In the genomic region with DNA sequence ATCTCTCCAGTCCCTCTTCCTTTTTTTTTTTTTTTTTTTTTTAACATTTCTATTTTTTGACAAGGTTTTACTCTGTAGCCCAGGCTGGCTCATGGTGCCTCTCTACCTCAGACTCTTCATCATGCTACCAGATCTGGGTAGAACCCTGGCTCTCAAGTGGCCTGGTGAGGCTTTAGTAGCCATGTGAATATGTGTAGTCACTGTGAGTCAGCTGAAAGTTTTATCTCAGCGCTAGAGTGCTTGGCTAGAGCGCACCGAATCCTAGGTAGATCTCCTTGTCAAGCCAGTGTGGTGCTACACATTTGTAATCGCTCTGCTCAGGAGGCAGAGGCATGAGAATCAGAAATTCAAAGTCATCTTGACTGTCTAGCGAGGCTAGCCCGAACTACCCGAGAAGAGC, we compare ENCODE assay signal across 19 mouse cellular contexts. TPM values are rescaled to one million over a fixed set of nuclear protein-coding genes. Genes with fewer than 3 reads are reported as not detected.
DNase-seq lines count a peak whose midpoint lies in the region; ATAC-seq and TF ChIP-seq lines count a peak whose summit lies in the region.
"Had no signal": no experiment of that assay in that cellular context is flagged by ENCODE, and none has a peak within 500 bp of the region (broad histone marks: within the 10 kb centered on the region; RNA-seq: fewer than 3 reads in every experiment).

No protein-coding gene starts in this region.

- H3K4me2 ChIP-seq in liver, embryonic 15.5 days, result no peak overlapping the region
- H3K4me2 ChIP-seq: heart, embryonic 15.5 days had no signal

- DNase-seq in 416B (ENCODE audit: low read depth) (peak; percentile 37), G1E (ENCODE audit: low spot score) (no peak)
- DNase-seq in kidney, postnatal 14 days, result no peak
- DNase-seq in natural killer cell, adult 2 months (ENCODE audit: low spot score in 2 of 2), result no peak
- no peak for DNase-seq in frontal cortex, adult 2 months (ENCODE audit: extremely low spot score in 1 of 2, low spot score in 1 of 2)
- DNase-seq: cerebellum, adult 9-10 months; heart, postnatal 4 days; lung, adult 2 months; thymus, postnatal 14 days had no signal

- peaks cover 16% of the 10 kb centered on the region; the same call in 1 of the 2 replicates for H3K27me3 ChIP-seq in G1E (ENCODE audit: insufficient read depth, low read length)
- H3K27me3 ChIP-seq in liver, embryonic 15.5 days, result 0 out of 2 replicates have a peak, but pooled peaks cover 4% of the 10 kb centered on the region
- H3K27me3 ChIP-seq: heart, embryonic 15.5 days had no signal

- H3K27ac ChIP-seq in liver, embryonic 15.5 days (replicated peaks), result peak overlapping the region; percentile 72
- H3K27ac ChIP-seq: embryonic facial prominence, embryonic 10.5 days; heart, embryonic 15.5 days; hindbrain, postnatal 0 days; kidney, postnatal 0 days had no signal

- H3K9me3 ChIP-seq in G1E (replicated peaks), result no peaks in the 10 kb centered on the region
- no peaks in the 10 kb centered on the region for H3K9me3 ChIP-seq in liver, embryonic 15.5 days (replicated peaks)
- H3K9me3 ChIP-seq: embryonic facial prominence, embryonic 10.5 days; heart, embryonic 15.5 days had no signal

- H3K36me3 ChIP-seq in G1E (replicated peaks), result no peaks in the 10 kb centered on the region
- no peaks in the 10 kb centered on the region for H3K36me3 ChIP-seq in liver, embryonic 15.5 days (replicated peaks)
- H3K36me3 ChIP-seq: embryonic facial prominence, embryonic 10.5 days; heart, embryonic 15.5 days had no signal

- H3K9ac ChIP-seq in liver, embryonic 15.5 days, result no peak overlapping the region
- H3K9ac ChIP-seq: heart, embryonic 15.5 days had no signal

- H3K4me3 ChIP-seq in G1E (ENCODE audit: low read depth, low read length), result no peak overlapping the region
- no peak overlapping the region for H3K4me3 ChIP-seq in liver, embryonic 15.5 days (replicated peaks)
- H3K4me3 ChIP-seq: embryonic facial prominence, embryonic 10.5 days; heart, embryonic 15.5 days had no signal

- WGBS in liver, embryonic 15.5 days (ENCODE audit: insufficient replicate concordance), result 36% methylated on average over 7 of the region's 7 CpGs

- H3K4me1 ChIP-seq in G1E (ENCODE audit: insufficient read depth, low read depth, low read length), result peaks cover 14% of the 10 kb centered on the region
- peaks cover 28% of the 10 kb centered on the region for H3K4me1 ChIP-seq in liver, embryonic 15.5 days (replicated peaks)
- H3K4me1 ChIP-seq: heart, embryonic 15.5 days had no signal

- peak; percentile 54 for ATAC-seq in G1E (ENCODE audit: extremely low read depth, insufficient number of reproducible peaks, low FRiP score, poor library complexity, severe bottlenecking)
- peak; percentile 93 for ATAC-seq in erythroblast, adult 5-6 weeks (replicated peaks; ENCODE audit: low FRiP score, poor library complexity, severe bottlenecking)
- peak; percentile 90 for ATAC-seq in liver, embryonic 15.5 days (ENCODE audit: insufficient read depth)
- ATAC-seq: forebrain, embryonic 14.5 days; hindbrain, postnatal 0 days; intestine, postnatal 0 days; midbrain, embryonic 16.5 days had no signal

- no peak for TF ChIP-seq CTCF in G1E (IDR thresholded peaks at IDR 0.05; ENCODE audit: low read depth, low read length)

RNA-seq across cellular contexts. Expression of a gene that starts 4.1 kb away (rescaled TPM):
- total RNA-seq in G1E (2014; fragmentation: Nextera tagmentation) (not detected in 2 replicates), G1E (2017) (0.12 and 0.22 TPM in 2 replicates)
- 0.02 TPM in 1 of 2 replicates, not detected in the other for polyA plus RNA-seq in G1E (2012)
- total RNA-seq in erythroblast, adult 5-6 weeks (2015; ENCODE audit: low replicate concordance), result not detected in 2 replicates
- 0.26 and 0.42 TPM in 2 replicates for total RNA-seq in erythroblast, adult 5-6 weeks (2017; ENCODE audit: low replicate concordance)
- polyA plus RNA-seq in liver, embryonic 15.5 days (2015; fragmentation: Nextera tagmentation; extraction: Ambion mirVana), result 0.08 and 0.15 TPM in 2 replicates
- 0.71 and 1.00 TPM in 2 replicates for polyA plus RNA-seq in frontal cortex, adult 2 months (2012; rRNA removed)
- total RNA-seq: hindbrain, postnatal 0 days had no signal

RNA-seq across cellular contexts. Expression of a gene that starts 13.5 kb away (rescaled TPM):
- total RNA-seq in G1E (2014; fragmentation: Nextera tagmentation) (3.0 TPM in 1 of 2 replicates, not detected in the other), G1E (2017) (0.27 and 0.76 TPM in 2 replicates)
- 0.49 and 0.68 TPM in 2 replicates for polyA plus RNA-seq in G1E (2012)
- total RNA-seq in erythroblast, adult 5-6 weeks (2015; ENCODE audit: low replicate concordance), result not detected in 2 replicates
- total RNA-seq in erythroblast, adult 5-6 weeks (2017; ENCODE audit: low replicate concordance), result not detected in 2 replicates
- 0.24 TPM in 1 of 2 replicates, not detected in the other for polyA plus RNA-seq in liver, embryonic 15.5 days (2015; fragmentation: Nextera tagmentation; extraction: Ambion mirVana)
- polyA plus RNA-seq in frontal cortex, adult 2 months (2012; rRNA removed), result 0.70 and 0.80 TPM in 2 replicates
- total RNA-seq: left cerebral cortex, adult 8-10 months had no signal

RNA-seq across cellular contexts. Expression of a gene that starts 43.5 kb away (rescaled TPM):
- total RNA-seq in G1E (2014; fragmentation: Nextera tagmentation), result 0.87 and 3.0 TPM in 2 replicates
- 1.9 and 3.4 TPM in 2 replicates for total RNA-seq in G1E (2017)
- 0.22 and 0.68 TPM in 2 replicates for polyA plus RNA-seq in G1E (2012)
- 1.7 TPM in 1 of 2 replicates, not detected in the other for total RNA-seq in erythroblast, adult 5-6 weeks (2015; ENCODE audit: low replicate concordance)
- 2.4 TPM in 1 of 2 replicates, not detected in the other for total RNA-seq in erythroblast, adult 5-6 weeks (2017; ENCODE audit: low replicate concordance)
- polyA plus RNA-seq in liver, embryonic 15.5 days (2015; fragmentation: Nextera tagmentation; extraction: Ambion mirVana), result 4.8 and 6.4 TPM in 2 replicates
- polyA plus RNA-seq in frontal cortex, adult 2 months (2012; rRNA removed), result 10.7 and 13.4 TPM in 2 replicates

RNA-seq across cellular contexts. Expression of a gene that starts 52.1 kb away (rescaled TPM):
- total RNA-seq in G1E (2014; fragmentation: Nextera tagmentation), result 102 and 127 TPM in 2 replicates
- total RNA-seq in G1E (2017), result 78.5 and 94.3 TPM in 2 replicates
- polyA plus RNA-seq in G1E (2012), result 12.9 and 33.1 TPM in 2 replicates
- 36.6 and 59.0 TPM in 2 replicates for total RNA-seq in erythroblast, adult 5-6 weeks (2015; ENCODE audit: low replicate concordance)
- total RNA-seq in erythroblast, adult 5-6 weeks (2017; ENCODE audit: low replicate concordance), result 23.2 and 31.8 TPM in 2 replicates
- 125 and 148 TPM in 2 replicates for polyA plus RNA-seq in liver, embryonic 15.5 days (2015; fragmentation: Nextera tagmentation; extraction: Ambion mirVana)
- polyA plus RNA-seq in frontal cortex, adult 2 months (2012; rRNA removed), result 93.7 and 106 TPM in 2 replicates
